Mouse (Mus musculus): ENCODE data around the gene Plxdc2. TPM values are rescaled to one million over a fixed set of nuclear protein-coding genes. Genes with fewer than 3 reads are reported as not detected.

The Plxdc2 gene
- polyA plus RNA-seq, 1 experiment from 2014 or later = 20.1 TPM

GRCm38 (mm10) chr2:16773398-16774113 lies 417.5 kb downstream of the Plxdc2 start:
- no peak overlapping the region for H3K9ac ChIP-seq (ENCODE audit: low read length)
- no peak overlapping the region for H3K4me3 ChIP-seq (ENCODE audit: low read length)
- no peaks in the 10 kb centered on the region for H3K27me3 ChIP-seq (ENCODE audit: control insufficient read depth, insufficient read depth, low read length)
- WGBS = 21% methylated on average over 1 of the region's 1 CpGs
- no peak overlapping the region for H3K27ac ChIP-seq (ENCODE audit: low read length)
- H3K4me2 ChIP-seq (ENCODE audit: low read depth, low read length) = no peak overlapping the region
- ATAC-seq (replicated peaks; ENCODE audit: extremely low read depth, insufficient read depth, low FRiP score) = no peak
- no peaks in the 10 kb centered on the region for H3K4me1 ChIP-seq (ENCODE audit: control insufficient read depth, insufficient read depth, low read length)
- H3K36me3 ChIP-seq (ENCODE audit: control insufficient read depth, insufficient read depth) = no peaks in the 10 kb centered on the region
- no peaks in the 10 kb centered on the region for H3K9me3 ChIP-seq (replicated peaks; ENCODE audit: control insufficient read depth, low read length)

GRCm38 (mm10) chr2:16774114-16774433 lies 418.0 kb downstream of the Plxdc2 start:
- ATAC-seq (replicated peaks; ENCODE audit: extremely low read depth, insufficient read depth, low FRiP score) = no peak
- Histone ChIP-seq H3K27ac (ENCODE audit: low read length) (no peak overlapping the region), H3K4me3 (ENCODE audit: low read length) (no peak overlapping the region), H3K27me3 (ENCODE audit: control insufficient read depth, insufficient read depth, low read length) (no peaks in the 10 kb centered on the region), H3K4me1 (ENCODE audit: control insufficient read depth, insufficient read depth, low read length) (no peaks in the 10 kb centered on the region), H3K36me3 (ENCODE audit: control insufficient read depth, insufficient read depth) (no peaks in the 10 kb centered on the region), H3K9me3 (replicated peaks; ENCODE audit: control insufficient read depth, low read length) (no peaks in the 10 kb centered on the region), H3K9ac (ENCODE audit: low read length) (no peak overlapping the region), H3K4me2 (ENCODE audit: low read depth, low read length) (no peak overlapping the region)
- WGBS = 66% methylated on average over 3 of the region's 3 CpGs

GRCm38 (mm10) chr2:16795283-16795682 lies 439.2 kb downstream of the Plxdc2 start:
- Histone ChIP-seq H3K27ac (ENCODE audit: low read length) (no peak overlapping the region), H3K9me3 (replicated peaks; ENCODE audit: control insufficient read depth, low read length) (no peaks in the 10 kb centered on the region), H3K9ac (ENCODE audit: low read length) (no peak overlapping the region), H3K36me3 (ENCODE audit: control insufficient read depth, insufficient read depth) (no peaks in the 10 kb centered on the region), H3K4me1 (ENCODE audit: control insufficient read depth, insufficient read depth, low read length) (no peaks in the 10 kb centered on the region), H3K27me3 (ENCODE audit: control insufficient read depth, insufficient read depth, low read length) (no peaks in the 10 kb centered on the region), H3K4me3 (ENCODE audit: low read length) (no peak overlapping the region), H3K4me2 (ENCODE audit: low read depth, low read length) (no peak overlapping the region)
- no peak for ATAC-seq (replicated peaks; ENCODE audit: extremely low read depth, insufficient read depth, low FRiP score)

All from heart, embryonic 16.5 days (tissue).